Mouse (Mus musculus): ENCODE measurements at regions not wholly inside any gene's neighbourhood (a gene's known extent, or its start where the extent isn't known, plus 50 kb on each side); places are given as distances from the start of the nearest gene placed in this dataset.

GRCm38 (mm10) chr3:39062415-39062814 is 175.7 kb downstream of the Fat4 start:
- no peak for DNase-seq

DNA sequence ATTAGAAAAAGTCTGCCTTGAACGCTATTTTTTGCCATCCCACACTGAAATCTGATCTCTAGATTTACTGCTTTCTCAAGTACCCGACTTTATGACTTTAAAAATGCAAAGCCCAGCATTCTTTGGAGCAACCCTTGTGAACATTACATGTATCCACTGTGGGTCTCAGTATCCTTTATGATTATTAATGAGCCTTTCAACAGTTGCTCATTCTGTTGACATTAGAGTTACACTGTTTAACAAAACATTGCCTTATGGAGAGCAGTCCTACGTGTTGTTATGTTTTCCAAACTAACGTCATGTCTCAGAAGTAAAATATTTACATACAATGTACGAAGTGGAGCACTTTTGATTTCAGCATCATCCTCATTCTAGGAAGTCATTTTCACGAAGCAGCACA is 178.7 kb downstream of the Fat4 start:
- DNase-seq, result no peak

DNA sequence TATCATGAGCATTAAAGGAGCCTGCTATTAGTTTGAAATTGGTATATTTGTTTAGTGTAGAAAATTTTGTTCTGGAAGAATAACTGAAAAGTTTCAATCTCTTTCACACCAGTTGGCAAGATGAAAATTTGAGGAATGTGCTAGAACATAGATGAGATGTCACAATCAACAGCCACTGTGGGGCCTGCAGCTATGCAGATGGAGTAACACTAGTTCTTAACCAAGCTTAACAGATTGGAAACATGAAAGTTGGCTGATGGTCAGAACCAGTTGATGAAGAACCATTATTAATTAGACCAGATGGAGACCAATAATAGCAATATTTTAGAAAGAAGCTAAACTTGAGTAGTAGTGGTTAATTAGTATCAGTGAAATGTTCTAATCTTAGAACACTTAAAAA is 182.3 kb downstream of the Fat4 start:
- DNase-seq, result no peak

GRCm38 (mm10) chr3:39082678-39083270 is 196.0 kb downstream of the Fat4 start:
- no peak for DNase-seq

- DNase-seq, result no peak
Observed at GRCm38 (mm10) chr3:39088948-39089347, 202.2 kb downstream of the Fat4 start.

DNA sequence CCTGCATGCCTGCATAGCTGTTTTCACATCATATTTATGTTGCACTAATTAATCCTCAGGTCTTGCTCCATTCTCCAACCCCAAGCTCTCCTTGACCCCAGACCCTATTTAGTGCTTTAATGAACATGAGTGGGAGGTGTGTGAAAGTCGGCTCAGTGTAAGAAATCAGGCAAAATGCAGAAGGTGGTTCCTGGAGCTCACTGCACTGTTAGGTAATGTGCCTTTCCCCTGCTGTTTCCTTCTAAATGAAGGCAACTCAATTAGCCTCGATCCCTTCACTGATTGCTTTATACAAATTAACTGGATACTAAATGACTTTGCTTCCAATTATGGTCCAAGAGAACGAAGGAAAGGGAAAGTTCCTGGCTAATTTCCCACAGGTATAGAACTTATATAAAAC is 215.6 kb downstream of the Fat4 start:
- no peak for DNase-seq

DNA sequence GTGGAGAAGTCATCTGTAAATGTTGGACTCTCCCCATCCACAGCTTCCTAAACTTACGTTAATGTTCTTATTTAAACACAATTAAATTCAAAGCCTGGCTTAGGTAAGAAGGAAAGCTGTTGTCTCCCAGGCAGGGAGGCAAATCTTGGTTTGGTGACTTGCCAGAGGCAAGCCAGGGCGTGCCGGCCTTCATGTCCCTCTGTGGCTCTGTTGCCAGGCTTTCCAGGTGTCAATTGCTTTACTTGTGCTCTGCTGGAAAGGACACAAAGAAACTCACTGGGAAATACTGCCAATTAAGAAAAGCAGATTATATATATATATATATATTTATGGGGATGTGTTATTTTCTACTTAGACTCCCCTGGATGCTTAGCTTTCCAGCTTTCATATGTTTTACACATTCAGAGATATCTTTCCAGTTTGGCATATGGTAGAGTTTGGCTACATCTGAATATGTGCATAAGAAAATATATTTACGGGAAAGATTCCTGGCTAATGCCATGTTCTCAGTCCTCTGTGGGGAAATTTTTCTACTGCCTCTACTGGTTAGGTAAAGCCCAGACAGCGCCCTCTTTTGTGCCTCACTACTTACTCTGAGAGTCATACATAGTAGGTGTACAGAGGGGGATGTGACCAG is 223.1 kb downstream of the Fat4 start:
- DNase-seq, result no peak

DNA sequence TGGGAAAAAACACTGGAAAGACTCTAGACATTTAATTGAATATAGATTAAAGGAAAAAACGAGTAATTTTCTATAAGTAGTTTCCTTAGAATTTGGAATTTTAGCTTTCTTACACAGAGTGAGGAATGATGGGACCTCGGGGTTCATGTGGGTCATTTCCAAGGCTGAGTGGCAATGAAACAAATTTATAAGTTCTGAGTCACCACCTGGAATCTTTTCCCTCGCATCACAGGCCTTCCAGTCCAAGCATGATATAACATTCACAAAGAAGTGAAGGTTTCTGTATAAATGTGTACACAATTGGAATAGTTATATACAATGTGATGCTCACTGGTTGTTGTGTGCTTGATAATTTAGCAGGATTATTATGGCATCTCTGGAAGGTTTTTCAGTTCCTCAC is 227.3 kb downstream of the Fat4 start:
- DNase-seq, result no peak

DNA sequence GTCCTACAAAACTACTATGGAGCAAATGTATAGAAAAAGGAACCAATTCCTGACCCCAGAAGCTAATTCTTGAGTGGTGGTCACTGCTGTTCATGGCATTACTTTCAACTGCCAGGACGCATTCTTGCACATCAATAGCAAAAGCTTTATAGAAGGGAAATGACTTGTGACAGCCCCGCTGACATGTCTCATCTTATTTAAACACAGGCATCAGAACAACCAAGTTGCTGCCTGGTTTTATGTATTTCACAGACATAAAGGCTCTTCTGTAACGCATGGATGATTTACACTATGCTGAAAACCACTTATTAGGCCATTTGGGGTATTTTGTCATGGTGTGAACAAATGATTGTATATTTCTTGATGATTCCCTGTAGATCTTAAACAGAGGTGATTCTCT is 228.1 kb downstream of the Fat4 start:
- no peak for DNase-seq

GRCm38 (mm10) chr3:39115441-39115840 is 228.7 kb downstream of the Fat4 start:
- no peak for DNase-seq

DNA sequence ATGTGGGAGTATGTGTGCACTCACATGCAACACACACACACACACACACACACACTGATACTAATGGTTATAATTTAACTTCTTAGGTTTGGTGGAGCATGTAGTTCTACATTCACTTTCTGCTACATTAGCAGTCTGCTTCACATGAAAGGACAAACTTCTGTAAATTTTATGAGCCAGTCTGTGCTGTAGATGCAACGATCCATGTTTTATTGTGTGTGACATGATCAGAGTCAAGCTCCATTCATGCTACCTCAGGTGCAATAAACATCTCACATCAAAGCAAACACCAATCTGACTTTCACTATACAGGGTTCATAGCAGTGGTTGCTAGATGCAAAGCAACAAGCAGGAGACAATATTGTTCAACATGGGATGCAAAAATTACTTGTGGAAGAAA is 235.5 kb downstream of the Fat4 start:
- no peak for DNase-seq

- no peak for DNase-seq
Observed at GRCm38 (mm10) chr3:39130532-39130931, 243.8 kb downstream of the Fat4 start.

GRCm38 (mm10) chr3:39165006-39165667 is 278.4 kb downstream of the Fat4 start:
- DNase-seq, result no peak

GRCm38 (mm10) chr3:39182646-39183045 is 295.9 kb downstream of the Fat4 start:
- DNase-seq, result no peak

- no peak for DNase-seq
Observed at GRCm38 (mm10) chr3:39195102-39195501, 308.4 kb downstream of the Fat4 start.

GRCm38 (mm10) chr3:39202662-39203061 is 315.9 kb downstream of the Fat4 start:
- no peak for DNase-seq

GRCm38 (mm10) chr3:39208651-39209050 is 321.9 kb downstream of the Fat4 start:
- no peak for DNase-seq

DNA sequence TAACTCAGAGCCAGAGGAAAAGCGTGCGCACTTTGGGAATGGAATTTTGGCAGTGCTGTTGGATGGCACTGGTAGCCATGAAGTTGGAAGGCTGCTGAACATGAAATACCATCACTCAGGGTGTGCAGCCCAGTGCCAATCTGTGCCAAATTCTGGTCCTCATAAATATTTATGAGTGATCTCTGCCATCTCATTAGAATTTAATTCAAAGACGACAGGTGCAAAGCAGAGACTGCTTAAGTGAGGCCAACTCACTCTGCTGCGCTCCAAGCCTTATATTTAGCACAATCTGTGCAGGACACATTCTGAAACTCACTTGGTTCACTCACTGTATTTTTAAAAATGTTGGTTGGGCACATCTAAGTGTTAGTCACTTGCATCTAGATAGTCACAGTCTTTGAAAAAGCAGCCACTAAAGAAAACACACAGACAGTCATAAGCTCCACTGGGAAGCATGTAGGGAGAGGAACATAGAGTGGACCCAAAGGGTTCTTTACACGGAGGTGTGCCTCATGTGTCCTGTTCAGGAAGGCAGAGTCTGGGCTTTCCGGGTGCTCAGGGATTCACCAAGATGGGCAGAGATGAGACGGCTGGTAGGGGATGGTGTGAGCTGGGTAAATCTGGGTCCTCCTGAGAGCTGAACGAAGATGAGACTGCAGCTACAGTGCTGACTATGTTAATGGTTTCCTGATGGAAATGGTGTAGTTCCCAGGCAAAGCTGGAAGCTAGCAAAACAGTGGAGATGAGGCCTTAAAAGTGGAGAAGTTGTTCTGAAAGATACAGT is 322.8 kb downstream of the Fat4 start:
- no peak for DNase-seq

DNA sequence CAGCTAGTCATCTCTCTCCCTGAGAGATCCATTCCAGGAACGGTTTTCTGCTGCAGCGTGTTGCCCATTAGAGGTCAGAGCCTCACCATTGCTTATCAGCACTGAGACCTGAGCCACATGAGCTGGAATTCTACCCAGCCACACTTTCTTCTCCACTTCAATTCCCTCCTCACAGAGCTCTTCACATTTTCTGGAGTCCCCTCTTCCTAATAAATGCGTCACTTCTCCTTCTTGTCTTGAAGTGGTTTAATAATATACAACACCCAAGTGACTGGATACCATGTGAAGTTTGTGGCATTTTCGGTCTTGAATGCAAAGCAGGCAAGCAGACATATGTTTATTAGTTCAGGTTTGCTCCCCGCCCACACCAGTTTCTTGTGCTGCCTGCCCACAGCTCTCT is 324.9 kb downstream of the Fat4 start:
- no peak for DNase-seq

- no peak for DNase-seq
Observed at GRCm38 (mm10) chr3:39220011-39220706, 333.4 kb downstream of the Fat4 start.

GRCm38 (mm10) chr3:39220707-39221034 is 333.9 kb downstream of the Fat4 start:
- DNase-seq, result no peak

DNA sequence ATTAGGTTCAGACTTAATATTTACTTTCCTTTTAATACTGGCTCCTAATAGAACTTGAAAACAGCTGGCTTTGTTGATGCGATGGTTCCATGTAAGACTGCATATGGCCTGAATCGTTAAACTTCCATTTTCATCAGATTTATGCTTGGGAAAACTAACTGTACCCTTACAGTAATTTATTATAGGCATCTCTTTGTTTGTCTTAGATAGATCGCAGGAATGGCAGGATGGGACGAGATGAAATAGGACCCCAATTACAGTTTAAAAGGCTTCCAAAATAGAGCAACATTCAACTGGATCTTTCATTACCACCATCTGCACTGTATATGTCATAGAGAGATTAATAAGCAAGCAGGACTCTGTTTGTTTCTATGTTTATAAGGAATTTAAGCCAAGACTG is 335.3 kb downstream of the Fat4 start:
- no peak for DNase-seq

- no peak for DNase-seq
Observed at GRCm38 (mm10) chr3:39234921-39235320, 348.2 kb downstream of the Fat4 start.

Measured in thymus, postnatal 14 days (tissue).